Mouse (Mus musculus) adrenal gland, postnatal 36 days (tissue): Measurements from ENCODE around the gene Nfic. TPM values are rescaled to one million over a fixed set of nuclear protein-coding genes. Genes with fewer than 3 reads are reported as not detected.

Experiments
- DNase-seq, 2 experiments: peaks; one replicate each; pipeline ENCODE4 v3.0.0; 2021; ENCODE audit warnings: mixed read lengths in 1 of 2
- total RNA-seq, 2 experiments: library from RNA; stranded (reverse); gene quantifications; 2 replicates each; pipeline ENCODE4 v1.2.3; 2021

Nfic gene
- total RNA-seq, 2 experiments from 2014 or later: 93.2 to 114 TPM

- peak; percentile 84 to 92 for DNase-seq
Observed at GRCm38 (mm10) chr10:81430141-81430830, 25.1 kb downstream of the Nfic start.

DNA sequence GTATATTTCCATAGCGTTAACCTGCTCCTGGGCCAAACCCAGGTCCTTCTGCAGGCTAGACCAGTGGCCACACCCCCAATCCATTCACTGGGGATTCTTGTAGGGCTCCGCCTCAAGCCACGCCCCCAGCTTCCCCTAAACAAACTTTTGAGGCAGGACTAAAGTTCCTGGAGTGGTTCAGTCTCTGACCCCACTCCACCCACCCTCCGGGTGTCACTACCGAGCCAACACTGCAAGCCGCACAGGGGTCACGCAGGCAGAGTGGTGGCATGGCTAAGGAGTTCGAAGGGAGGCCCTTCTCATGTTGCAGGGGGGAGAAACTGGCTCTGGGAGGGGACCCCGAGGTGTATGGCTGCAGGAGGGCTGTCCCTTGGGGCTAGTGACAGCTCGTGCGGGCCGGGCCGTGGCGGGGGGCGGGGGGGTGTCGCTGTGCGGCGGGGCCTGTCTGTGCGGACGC is 25.8 kb downstream of the Nfic start:
- peak; percentile 91 to 94 for DNase-seq

GRCm38 (mm10) chr10:81429092-81429491 is 26.3 kb downstream of the Nfic start:
- DNase-seq: no peak

GRCm38 (mm10) chr10:81428507-81428870 is 26.9 kb downstream of the Nfic start:
- DNase-seq: no peak

DNA sequence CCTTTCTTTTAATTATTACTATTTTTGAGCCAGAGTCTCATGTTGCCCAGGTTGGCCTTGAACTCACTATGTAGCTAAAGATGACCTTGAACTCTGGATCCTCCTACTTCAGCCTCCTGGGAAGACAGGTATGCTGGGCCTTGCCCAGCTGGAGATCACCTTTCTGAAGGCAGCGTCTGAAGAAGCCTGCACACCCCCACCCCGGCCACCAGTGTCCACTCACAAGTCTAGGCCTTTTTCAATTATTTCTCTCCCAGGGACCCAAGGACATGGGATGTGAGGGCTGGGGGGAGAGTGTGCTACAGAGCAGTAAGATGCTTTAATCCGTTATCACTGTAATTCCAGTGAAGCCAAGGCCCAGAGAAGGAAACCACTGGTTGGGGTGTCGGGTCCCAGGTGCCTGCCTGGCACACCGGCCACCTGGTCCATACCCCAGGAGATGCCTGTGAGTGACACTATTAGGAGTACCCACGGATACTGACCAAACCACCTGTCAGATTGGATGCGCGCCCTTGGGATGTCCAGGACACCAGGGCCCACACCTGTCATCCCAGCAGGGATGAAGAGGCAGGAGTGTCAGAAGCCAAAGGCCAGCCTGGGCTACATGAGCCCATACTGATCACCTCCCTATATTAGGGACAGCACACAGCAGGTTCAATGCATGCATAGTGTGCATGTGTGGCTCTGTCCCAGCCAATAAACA is 27.5 kb downstream of the Nfic start:
- DNase-seq: peak in 1 of 2 experiments; percentile 0

DNA sequence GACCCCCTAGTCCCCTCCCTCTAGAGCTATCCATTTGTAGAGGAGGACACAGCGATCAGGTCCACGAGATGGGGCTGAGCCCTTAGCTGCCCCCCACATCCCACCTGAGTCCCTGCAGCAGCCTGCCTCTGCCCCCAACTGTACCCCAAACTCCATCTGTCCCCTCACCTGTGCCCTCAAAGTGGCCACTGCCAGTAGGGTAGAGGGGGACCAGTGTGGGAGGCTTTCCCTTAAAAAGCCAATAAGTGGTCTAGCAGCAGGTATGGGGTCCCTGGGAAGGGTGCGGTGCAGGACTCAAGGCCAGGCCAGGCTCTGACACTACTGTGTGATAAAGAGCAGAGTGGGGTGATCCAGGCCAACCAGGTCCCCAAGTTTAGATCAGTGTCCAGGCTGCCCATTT is 28.1 kb downstream of the Nfic start:
- no peak for DNase-seq

GRCm38 (mm10) chr10:81426897-81427296 is 28.5 kb downstream of the Nfic start:
- peak; percentile 89 to 92 for DNase-seq

DNA sequence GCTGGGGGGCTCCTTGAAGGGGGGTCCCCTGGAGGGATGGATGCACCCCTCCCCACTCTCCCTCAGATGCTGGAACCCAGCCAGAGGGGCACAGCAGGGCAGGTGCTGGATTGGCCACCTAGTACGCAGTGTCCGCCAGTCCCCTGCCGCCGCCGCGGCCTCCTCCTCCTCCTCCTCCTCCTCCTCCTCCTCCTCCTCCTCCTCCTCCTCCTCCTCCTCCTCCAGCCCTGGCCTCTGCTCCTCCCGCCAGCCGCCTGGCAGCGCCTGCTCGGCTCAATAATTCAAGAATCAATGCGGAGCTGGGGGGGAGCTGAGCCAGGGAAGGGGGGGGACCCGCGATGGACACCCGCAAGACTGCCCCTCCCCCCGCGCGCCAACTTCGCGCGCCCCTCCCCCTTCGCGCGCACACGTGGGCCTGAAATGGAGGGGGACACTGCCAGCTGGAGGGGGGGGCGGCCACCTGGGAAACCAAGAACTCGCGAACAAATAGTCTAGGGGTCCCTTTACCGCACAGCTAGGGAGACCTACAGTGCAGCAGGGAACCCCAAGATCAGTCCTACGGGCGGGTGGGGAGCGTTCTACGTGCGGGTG is 29.3 kb downstream of the Nfic start:
- peak; percentile 33 to 66 for DNase-seq

- DNase-seq: peak; percentile 68 to 80
Observed at GRCm38 (mm10) chr10:81425236-81425850, 30.1 kb downstream of the Nfic start.

DNA sequence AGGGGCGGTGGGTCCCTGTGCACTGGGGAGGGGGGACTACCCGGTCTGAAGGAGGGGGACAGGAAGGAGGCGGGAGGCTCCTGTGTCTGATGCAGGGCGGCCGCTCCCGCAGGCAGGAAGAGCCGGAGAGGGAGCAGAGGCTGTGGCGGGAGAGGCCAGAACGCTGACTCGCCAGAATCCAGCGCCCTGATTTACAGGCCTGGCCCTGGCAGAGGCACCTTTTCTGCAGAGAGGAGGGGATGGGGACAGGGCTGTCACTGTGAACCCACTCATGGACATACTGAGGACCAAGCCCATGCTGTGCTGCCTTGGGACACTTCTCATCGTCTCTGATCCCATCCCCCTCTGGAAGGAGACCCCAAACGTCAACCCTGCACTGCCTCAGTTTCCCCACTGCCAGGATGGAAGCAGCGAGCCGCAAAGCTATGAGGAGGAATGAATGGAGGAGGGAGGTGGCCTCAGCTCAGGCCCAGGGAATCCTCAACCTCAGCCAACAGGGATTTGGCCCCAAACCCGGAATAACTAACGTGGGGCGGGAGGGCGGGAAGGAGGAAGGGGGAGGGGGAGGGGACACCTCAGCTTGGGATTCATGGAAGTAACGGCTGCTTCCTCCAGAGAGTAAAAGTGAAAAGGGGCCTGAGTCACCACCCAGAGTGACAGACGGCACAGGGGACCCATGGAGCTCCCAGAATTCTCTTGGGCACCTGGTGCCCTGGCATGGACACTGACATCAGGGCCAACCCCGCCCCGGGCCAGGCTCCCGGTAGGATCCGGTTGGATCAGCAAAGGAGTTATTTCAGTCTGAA is 31.0 kb downstream of the Nfic start:
- DNase-seq: peak; percentile 76 to 87

DNA sequence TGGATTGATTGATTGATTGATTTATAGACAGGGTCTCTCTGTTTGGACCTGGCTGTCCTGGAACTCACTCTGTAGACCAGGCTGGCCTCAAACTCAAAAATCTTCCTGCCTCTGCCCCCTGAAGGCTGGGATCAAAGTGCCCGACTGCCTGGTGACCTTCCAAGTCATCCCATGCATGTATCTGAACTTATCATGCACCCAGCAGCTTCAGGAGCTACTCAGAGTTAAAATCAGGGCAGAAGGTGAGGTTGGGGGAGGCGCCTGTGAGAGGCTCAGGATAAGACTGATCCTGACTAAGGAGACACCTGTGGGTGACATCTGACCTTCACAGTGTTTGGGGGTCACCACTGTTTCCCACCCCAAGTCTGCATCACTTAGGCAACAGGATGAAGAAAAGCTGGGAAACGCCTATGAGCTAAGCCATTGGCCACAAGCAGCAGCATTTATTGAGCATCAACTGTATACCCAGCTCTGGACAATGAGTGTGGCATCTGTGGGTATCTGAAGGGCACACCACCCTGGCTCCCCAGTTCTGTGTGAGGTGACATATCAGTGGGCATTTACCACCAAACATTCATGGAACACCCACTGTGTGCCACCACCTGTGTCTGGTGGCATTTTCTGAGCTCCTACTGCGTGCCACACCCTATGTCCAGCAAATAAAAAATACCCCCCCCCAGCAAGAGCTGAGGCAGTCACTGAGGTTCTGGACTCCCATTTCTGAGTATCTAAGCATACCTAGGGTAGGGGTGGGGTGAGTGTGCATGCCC is 31.8 kb downstream of the Nfic start:
- peak; percentile 1 to 8 for DNase-seq

- peak in 1 of 2 experiments; percentile 0 for DNase-seq
Observed at GRCm38 (mm10) chr10:81422661-81423217, 32.7 kb downstream of the Nfic start.

DNA sequence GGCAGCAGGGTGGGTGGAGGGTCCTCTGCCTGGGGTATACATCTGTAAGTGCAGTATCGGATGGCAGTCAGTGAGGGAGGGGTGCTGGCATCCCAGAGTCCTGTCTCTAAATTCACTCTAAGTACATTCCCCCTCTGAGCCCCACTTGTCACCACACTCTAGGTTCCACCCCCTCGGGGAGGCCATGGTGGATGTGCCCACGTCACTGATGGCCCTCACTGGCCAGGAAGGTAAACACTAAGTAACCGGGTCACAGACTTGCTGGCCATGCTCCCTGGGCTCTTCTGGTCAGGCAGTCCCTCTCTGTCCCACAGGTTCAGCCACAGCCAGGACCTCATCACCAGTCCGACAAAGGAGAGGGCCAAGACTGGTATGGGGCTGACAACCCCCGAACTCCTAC is 33.2 kb downstream of the Nfic start:
- DNase-seq: peak; percentile 7 to 15

- peak; percentile 69 for DNase-seq
Observed at GRCm38 (mm10) chr10:81421797-81422100, 33.7 kb downstream of the Nfic start.

- peak; percentile 3 to 8 for DNase-seq
Observed at GRCm38 (mm10) chr10:81421041-81421796, 34.2 kb downstream of the Nfic start.

GRCm38 (mm10) chr10:81420191-81420767 is 35.2 kb downstream of the Nfic start:
- DNase-seq: peak; percentile 77 to 81

DNA sequence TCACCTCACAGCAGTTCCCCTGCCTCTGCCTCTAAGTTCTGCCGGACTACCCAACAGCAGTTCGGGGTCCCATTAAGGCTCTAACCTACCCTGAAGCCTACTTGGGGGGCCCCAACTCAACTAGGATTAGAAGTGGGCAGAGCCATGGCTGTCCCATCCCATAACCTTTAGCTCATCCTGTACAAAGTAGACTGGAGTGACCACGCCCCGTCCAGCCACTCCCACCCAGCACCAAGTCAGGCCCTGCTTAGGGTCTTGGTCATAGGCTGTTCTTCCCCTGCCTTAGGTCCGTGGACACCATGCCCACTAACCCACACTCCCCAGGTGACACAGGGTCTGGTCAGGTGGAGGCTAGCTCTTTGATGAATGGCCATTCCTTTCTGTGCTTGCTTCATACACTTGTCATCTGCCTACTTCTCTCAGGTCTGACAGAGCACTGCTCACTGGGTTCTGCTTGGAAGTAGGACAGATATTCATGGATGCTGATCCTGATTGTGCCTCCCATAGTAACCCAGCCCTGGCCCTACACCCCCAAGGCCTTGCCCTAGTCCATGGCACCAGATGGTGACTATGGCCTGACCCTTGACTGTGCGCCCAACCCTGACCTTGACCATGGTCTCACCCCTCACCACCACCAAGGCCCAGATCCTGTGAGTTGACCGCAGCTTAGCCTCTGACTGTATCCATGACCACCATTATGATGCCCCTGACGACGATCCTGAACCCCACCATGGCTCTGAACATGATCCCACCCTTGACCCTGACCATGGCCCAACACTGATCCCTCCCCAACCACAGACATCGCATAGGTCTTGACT is 36.1 kb downstream of the Nfic start:
- peak; percentile 34 to 46 for DNase-seq

- peak; percentile 0 to 8 for DNase-seq
Observed at GRCm38 (mm10) chr10:81418216-81419070, 37.0 kb downstream of the Nfic start.
